Mouse (Mus musculus) kidney, adult 2 months (tissue): ENCODE data around the gene Flot2. TPM values are rescaled to one million over a fixed set of nuclear protein-coding genes. Genes with fewer than 3 reads are reported as not detected.

Source experiments
- DNase-seq: peaks from one replicate; pipeline ENCODE4 v3.0.0; 2021
- H3K27ac ChIP-seq: fragments of 200-500 bp; 2 replicates; pipeline ENCODE4 v1.5.1; 2012; ENCODE audit warnings: low read depth, low read length, control low read depth, inconsistent platforms; ENCODE audit not compliant: insufficient read depth
- H3K27me3 ChIP-seq: fragments of 200-500 bp; replicated peaks from 2 replicates; pipeline ENCODE4 v1.6.1; 2012; ENCODE audit warnings: mild to moderate bottlenecking, moderate library complexity, low read length, inconsistent platforms; ENCODE audit not compliant: control insufficient read depth, insufficient read depth
- H3K36me3 ChIP-seq: fragments of 200-500 bp; 2 replicates; pipeline ENCODE4 v1.6.1; 2012; ENCODE audit warnings: mild to moderate bottlenecking, moderate library complexity, low read length, inconsistent platforms; ENCODE audit not compliant: control insufficient read depth, insufficient read depth
- H3K4me1 ChIP-seq: fragments of 200-500 bp; 2 replicates; pipeline ENCODE4 v1.6.1; 2011; ENCODE audit warnings: low read length; ENCODE audit not compliant: control insufficient read depth, insufficient read depth
- H3K4me3 ChIP-seq: fragments of 200-500 bp; 2 replicates; pipeline ENCODE4 v1.5.1; 2011; ENCODE audit warnings: mild to moderate bottlenecking, low read depth, low read length, control low read depth; ENCODE audit not compliant: insufficient read depth
- CTCF ChIP-seq: fragments of 200-500 bp; conservative IDR thresholded peaks from 2 replicates; pipeline ENCODE4 v1.5.1; 2011; ENCODE audit warnings: low read depth, mild to moderate bottlenecking, control low read depth, low read length, moderate library complexity, mixed read lengths; ENCODE audit not compliant: insufficient read depth, insufficient read length
- POLR2A ChIP-seq: fragments of 200-500 bp; IDR thresholded peaks from one replicate; pipeline ENCODE4 v1.6.1; 2011; ENCODE audit warnings: low read depth, low read length, control low read depth
- WGBS: fragments of 180-500 bp; shearing (Covaris S2); methylation state at CpG from one replicate; pipeline ENCODE4 v1.1.7; 2018; 5-methylcytosine and 5-hydroxymethylcytosine counted together
- polyA plus RNA-seq: library from polyadenylated mRNA; depleted of rRNA; stranded (reverse); fragments of >200 nt; gene quantifications from 2 replicates; pipeline ENCODE4 v1.2.3, GENCODE M21; 2012

The Flot2 gene
- polyA plus RNA-seq, 1 experiment = 95.0 TPM

- DNase-seq = no peak
- no peaks in the 10 kb centered on the region for H3K27me3 ChIP-seq
- no peaks in the 10 kb centered on the region for H3K4me1 ChIP-seq
- no peak overlapping the region for H3K27ac ChIP-seq
- H3K4me3 ChIP-seq = no peak overlapping the region
- WGBS = 49% methylated on average over 2 of the region's 2 CpGs
- H3K36me3 ChIP-seq = no peaks in the 10 kb centered on the region
- TF ChIP-seq CTCF = no peak
- no peak for TF ChIP-seq POLR2A
Observed at GRCm38 (mm10) chr11:78066641-78067040, 28.9 kb downstream of the Flot2 start.

- no peaks in the 10 kb centered on the region for H3K27me3 ChIP-seq
- 69% methylated on average over 5 of the region's 5 CpGs for WGBS
- H3K27ac ChIP-seq = no peak overlapping the region
Observed at GRCm38 (mm10) chr11:78067566-78067965, 29.8 kb downstream of the Flot2 start.

GRCm38 (mm10) chr11:78069130-78069529 lies 31.4 kb downstream of the Flot2 start:
- TF ChIP-seq CTCF = no peak
- TF ChIP-seq POLR2A = no peak
- no peak overlapping the region for H3K4me3 ChIP-seq
- H3K4me1 ChIP-seq = no peaks in the 10 kb centered on the region
- H3K27me3 ChIP-seq = no peaks in the 10 kb centered on the region
- no peak for DNase-seq
- WGBS = 73% methylated on average over 5 of the region's 5 CpGs
- H3K36me3 ChIP-seq = no peaks in the 10 kb centered on the region
- H3K27ac ChIP-seq = no peak overlapping the region

More at GRCm38 (mm10) chr11:78067566-78067965, 29.8 kb downstream of the Flot2 start:
- no peaks in the 10 kb centered on the region for H3K36me3 ChIP-seq
- DNase-seq = no peak
- H3K4me1 ChIP-seq = no peaks in the 10 kb centered on the region
- H3K4me3 ChIP-seq = no peak overlapping the region
- TF ChIP-seq CTCF = no peak

GRCm38 (mm10) chr11:78069646-78070045 lies 31.9 kb downstream of the Flot2 start:
- no peaks in the 10 kb centered on the region for H3K4me1 ChIP-seq
- 87% methylated on average over 6 of the region's 6 CpGs for WGBS
- no peak for DNase-seq
- no peak for TF ChIP-seq POLR2A
- no peak for TF ChIP-seq CTCF
- H3K36me3 ChIP-seq = no peaks in the 10 kb centered on the region
- H3K4me3 ChIP-seq = no peak overlapping the region
- no peaks in the 10 kb centered on the region for H3K27me3 ChIP-seq
- H3K27ac ChIP-seq = no peak overlapping the region

GRCm38 (mm10) chr11:78071938-78072337 lies 34.2 kb downstream of the Flot2 start:
- Histone ChIP-seq H3K27me3 (no peaks in the 10 kb centered on the region), H3K4me3 (no peak overlapping the region), H3K36me3 (no peaks in the 10 kb centered on the region; the same call in 1 of the 2 replicates), H3K4me1 (no peaks in the 10 kb centered on the region), H3K27ac (no peak overlapping the region)
- WGBS = 93% methylated on average over 5 of the region's 5 CpGs
- no peak for TF ChIP-seq CTCF
- TF ChIP-seq POLR2A = no peak
- no peak for DNase-seq

GRCm38 (mm10) chr11:78072425-78073130 lies 34.8 kb downstream of the Flot2 start:
- H3K36me3 ChIP-seq = no peaks in the 10 kb centered on the region; the same call in 1 of the 2 replicates
- H3K27me3 ChIP-seq = no peaks in the 10 kb centered on the region
- DNase-seq = no peak
- no peaks in the 10 kb centered on the region for H3K4me1 ChIP-seq
- H3K27ac ChIP-seq = no peak overlapping the region
- 36% methylated on average over 6 of the region's 6 CpGs for WGBS
- no peak overlapping the region for H3K4me3 ChIP-seq
- TF ChIP-seq POLR2A (no peak), CTCF (no peak)

GRCm38 (mm10) chr11:78073577-78074276 lies 36.0 kb downstream of the Flot2 start:
- H3K27ac ChIP-seq = no peak overlapping the region
- TF ChIP-seq POLR2A (no peak), CTCF (no peak)
- no peaks in the 10 kb centered on the region; the same call in 1 of the 2 replicates for H3K36me3 ChIP-seq
- H3K27me3 ChIP-seq = no peaks in the 10 kb centered on the region
- DNase-seq = no peak
- no peak overlapping the region for H3K4me3 ChIP-seq
- WGBS = 97% methylated on average over 9 of the region's 9 CpGs
- no peaks in the 10 kb centered on the region for H3K4me1 ChIP-seq
